Mouse (Mus musculus) G1E (cell line): ENCODE measurements at regions not wholly inside any gene's neighbourhood (a gene's known extent, or its start where the extent isn't known, plus 50 kb on each side); places are given as distances from the start of the nearest gene placed in this dataset.

Experiments used
- CTCF ChIP-seq: IDR thresholded peaks from 2 replicates; pipeline ENCODE4 v1.5.1; 2012; ENCODE audit warnings: low read depth, low read length, inconsistent platforms, mixed read lengths
- GATA1 ChIP-seq: IDR thresholded peaks from 2 replicates; pipeline ENCODE4 v1.6.1; 2012; ENCODE audit warnings: borderline replicate concordance, low read length, inconsistent platforms, mixed read lengths
- GATA2 ChIP-seq: IDR thresholded peaks from 2 replicates; pipeline ENCODE4 v1.6.1; 2012; ENCODE audit warnings: low read depth, low read length, inconsistent platforms, borderline replicate concordance
- TAL1 ChIP-seq: conservative IDR thresholded peaks from 2 replicates; pipeline ENCODE4 v1.6.1; 2012; ENCODE audit warnings: low read depth, low read length, inconsistent platforms, mixed read lengths

GRCm38 (mm10) chr11:111961846-111962245 lies 820.2 kb upstream of the Sox9 start:
- TF ChIP-seq CTCF (no peak), GATA1 (no peak), TAL1 (no peak), GATA2 (no peak)
